Mouse (Mus musculus): ENCODE measurements around the gene Auts2.

The Auts2 gene

DNA sequence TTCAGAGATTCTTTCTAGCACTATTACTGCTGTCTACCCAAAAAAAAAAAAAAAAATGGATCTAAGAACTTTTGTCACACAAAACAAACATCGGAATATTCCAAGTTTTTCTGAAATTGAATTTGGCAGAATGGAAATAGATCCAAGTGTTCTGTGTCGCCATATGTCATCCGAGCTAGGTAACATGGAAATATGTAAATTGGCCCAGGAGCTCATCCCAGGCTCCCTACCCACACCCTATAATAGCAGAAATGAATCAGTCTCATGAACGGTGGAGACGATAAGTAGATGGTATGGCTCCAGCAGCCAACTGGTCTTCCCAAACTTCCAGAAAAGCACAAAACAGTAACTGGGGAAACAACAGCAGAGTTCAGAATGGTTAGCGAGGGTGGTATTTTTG is 577.6 kb downstream of the Auts2 start:
- DNase-seq: no peak

DNA sequence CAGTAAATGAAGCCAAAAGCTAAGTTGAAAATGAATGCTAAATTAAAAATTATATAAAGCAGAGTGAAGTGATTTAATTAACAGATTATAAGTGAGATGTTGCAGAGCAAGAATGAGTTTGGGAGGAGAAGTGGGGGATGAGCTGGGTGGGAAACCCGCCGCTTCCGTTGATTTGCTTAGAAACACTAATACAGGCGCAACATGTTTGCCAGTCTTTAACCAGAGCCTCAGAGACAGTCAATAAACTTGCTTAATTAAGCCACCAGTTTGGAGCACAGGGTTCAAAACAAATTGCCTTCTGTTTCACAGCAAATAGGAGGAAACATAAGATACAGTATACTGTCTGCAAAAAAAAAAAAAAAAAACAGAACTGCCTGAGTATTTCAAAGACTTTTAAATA is 579.6 kb downstream of the Auts2 start:
- DNase-seq: no peak

DNA sequence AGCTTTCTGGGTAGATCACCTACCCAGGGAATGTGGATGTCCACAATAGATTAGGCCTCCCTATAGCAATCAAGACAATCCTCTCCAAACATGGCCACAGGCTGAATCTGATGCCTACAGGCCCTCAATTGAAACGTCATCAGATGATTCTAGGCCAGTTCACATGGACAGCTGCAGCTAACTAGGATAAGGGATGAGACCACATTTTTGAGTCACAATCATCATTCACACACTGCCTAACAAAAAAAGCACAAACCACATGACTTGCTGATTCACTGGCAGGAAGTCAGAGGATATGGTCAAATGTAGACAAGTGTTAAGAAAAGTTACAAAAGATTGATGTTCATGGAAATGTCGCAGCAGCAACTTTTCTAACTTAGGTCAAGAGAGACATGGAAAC is 581.3 kb downstream of the Auts2 start:
- no peak for DNase-seq

DNA sequence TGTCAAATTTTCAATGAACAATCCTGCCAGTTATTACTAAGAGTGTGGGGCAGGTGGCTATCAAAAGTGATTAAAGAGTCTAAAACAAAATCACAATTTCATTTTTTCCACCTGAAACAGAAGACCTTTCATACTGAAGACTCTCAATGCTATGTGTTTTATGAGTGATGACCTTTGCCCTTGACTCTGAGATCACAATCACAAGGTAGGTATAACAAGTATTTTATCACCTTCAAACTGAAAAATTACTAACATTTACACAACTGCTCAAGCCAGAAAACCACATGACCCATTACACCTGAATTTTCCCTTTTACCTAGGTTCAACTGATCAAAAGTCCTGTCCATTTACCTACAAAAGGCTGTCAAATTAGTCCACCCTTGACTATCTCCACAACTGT is 582.7 kb downstream of the Auts2 start:
- DNase-seq: no peak

DNA sequence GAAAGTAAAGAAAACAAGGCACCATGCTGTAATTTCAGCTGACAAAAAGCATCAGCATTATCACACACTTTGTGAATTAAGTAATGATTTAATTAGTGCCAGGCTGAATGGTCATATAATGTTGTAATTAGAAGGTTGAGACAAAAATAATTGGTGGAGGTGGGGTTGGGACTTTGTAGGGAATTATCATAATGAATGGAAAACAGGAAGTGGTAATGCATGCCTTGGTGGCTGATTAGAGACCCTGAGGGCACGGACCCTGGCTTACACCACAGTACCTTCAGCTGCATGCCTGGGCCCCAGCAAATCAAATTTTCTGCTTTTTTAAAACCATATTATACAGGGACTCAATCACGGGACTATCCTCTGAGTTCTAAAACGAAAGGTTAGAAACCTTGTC is 586.1 kb downstream of the Auts2 start:
- no peak for DNase-seq

DNA sequence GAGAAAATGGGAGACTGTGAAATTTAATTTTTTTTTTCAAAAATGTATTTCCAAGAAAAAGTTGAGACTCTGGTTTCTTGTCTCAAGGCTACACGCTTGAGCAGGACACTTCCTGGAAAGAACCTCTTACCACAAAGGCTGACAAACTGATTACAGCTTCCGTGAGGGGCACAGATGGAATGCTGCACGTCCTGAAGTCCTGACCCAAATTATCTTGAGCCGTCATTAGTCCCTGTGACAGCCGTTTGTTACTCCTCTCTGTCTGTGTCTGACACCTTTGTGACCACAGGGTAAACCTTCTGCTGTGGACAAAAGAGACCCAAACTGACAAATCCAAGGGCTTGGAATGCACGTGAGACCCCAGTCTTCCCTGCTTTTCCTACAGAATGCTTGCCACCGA is 587.1 kb downstream of the Auts2 start:
- DNase-seq: no peak

DNA sequence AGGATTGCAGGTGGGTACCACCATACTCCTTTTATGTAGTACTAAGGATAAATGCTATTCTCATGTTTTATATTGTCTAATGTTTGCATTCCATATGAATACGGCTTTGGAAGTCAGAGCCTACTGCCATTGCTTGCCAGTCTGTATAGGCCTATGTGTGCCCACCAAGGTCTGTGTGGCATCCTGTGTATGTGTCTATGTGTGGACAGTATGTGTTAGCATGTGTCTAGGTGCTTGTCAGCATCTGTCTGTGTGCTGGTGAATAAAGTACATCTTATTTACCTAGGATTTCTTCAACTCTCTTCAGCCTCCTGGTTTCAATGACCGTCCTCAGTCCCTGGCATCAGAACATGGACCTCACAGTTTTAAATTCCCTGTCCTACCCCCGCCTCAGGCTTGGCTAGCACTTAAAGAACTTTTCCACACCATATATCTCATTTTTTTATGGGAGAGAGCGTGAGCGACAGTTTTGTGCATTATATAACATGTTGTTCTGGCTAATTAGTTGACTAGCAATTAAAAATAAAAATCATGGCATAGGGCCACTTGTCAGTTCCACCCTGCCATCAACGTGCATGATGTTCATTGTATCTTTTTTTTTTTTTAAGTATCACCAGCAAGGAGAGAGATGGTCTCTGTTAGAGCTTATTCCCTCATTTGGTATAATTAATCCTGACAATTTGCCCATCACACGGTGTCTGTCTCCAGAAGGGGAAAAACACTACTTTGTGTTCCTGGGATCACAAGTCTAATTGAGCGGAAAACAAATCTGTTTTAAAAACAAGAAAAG is 587.7 kb downstream of the Auts2 start:
- DNase-seq: no peak

DNA sequence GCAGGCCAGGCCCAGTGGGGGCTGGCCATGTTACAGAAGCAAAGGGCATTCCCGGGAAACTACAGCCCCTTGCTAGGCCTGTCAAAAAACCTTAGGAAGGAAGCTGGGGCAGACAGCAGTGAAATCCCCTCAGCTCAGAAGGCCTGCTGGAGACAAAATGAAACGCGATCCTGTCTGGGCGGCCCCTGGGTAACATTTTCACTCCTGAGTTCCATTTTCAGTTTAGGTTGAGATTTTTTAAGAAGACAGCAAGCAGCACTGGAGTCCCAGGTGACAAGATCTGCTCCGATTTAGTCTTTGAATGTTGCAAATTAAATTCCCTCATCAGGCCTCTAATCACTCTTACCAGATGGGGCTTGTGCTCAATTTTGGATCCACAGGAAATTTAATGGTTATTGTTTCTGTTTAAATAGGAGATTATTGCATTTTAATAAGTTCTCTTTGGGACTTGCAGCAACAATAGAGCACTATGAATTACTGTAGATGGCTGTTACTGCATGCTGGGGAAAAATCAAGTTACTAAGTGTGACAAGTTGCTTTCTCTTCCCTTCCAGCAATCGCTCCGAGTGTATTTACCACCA is 594.5 kb downstream of the Auts2 start:
- DNase-seq: no peak

DNA sequence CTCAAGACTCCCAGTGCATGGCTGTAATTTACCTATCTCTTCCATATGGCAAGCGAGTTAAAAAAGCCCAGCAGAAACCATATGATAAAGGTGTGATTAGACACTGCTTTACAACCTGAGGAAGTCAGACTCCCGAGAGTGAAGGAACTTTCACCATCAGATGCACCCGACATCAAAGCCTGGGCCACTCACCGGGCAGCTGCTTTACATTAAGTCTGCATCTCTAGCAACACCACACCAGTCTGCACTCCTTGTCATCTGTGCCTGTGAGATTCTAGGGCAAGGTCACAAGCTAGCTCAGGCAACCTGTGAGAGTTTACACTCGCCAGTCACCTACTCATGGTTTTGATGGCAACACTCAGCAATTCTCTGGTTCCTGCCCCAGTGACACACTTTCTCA is 596.3 kb downstream of the Auts2 start:
- DNase-seq: no peak

DNA sequence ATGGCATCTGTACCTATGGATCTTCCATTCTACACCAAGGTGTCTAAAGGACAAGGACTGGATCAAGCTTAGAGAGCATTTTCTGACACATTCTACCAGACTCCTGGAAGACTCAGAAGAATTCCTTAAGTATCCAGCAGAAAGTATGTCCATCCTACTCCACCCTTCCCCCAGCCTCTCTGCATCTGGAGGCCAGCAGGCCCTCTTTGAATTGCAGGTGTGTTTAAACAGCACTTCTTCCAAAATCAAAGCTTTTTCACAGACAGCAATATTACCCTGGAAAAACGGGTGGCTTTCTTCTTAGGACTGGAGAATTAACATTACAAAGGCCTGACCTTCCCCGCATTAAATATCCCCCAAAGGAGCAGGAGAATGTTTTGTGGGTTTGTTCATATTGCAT is 598.4 kb downstream of the Auts2 start:
- DNase-seq: no peak

DNA sequence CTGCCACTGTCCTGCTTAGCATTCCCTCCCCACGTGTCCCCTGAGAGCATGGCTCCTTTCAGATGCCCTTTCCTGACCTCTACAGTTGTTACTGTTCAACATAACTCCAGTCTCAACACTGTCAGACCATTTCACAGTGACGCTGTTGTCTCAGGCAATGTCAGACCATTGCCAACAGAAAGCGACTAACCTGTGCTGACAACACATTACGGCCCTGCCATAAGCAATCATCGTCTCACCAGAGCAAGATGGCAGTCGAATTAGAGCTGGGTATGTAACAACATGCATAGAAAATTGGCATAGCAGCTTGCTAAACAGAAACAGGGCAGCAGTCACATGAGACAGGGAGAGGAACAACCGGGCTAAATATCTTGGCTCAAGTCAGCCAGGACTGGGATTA is 614.4 kb downstream of the Auts2 start:
- DNase-seq: no peak

DNA sequence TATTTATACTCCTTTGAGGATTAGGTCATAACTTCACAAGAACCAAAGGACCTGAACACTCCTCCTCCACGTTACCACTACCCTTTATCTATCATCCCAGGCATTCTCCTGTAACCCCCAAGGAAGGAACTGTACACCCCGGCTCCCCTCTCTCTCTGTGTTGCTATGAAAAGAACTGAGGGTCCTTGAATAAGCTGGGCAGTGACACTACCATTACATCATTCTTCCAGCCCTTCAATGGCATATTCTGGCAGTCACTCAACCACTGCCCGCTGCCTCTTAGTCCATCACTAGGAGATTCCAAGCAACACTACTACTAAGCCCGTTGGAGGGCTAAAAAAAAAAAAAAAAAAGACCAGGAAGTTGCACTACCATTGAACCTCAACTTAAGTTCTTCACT is 620.4 kb downstream of the Auts2 start:
- no peak for DNase-seq

DNA sequence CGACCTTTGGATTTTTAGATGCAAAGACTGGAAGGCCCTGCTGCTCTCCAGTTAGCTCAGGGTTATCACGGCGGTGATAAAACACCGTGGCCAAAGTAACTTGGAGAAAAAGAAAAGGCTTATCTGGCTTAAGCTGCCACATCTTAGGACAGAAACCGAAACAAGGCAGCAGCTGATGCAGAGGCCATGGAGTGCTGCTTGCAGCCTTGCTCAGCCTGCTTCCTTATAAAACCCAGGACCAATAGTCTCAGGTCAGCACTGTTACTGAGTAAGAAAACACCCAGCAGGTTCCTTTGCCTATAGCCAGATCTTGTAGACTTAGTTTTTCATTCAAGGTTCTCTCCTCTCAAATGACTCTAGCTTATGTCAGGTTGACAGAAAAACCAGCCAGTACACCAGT is 621.0 kb downstream of the Auts2 start:
- DNase-seq: no peak

DNA sequence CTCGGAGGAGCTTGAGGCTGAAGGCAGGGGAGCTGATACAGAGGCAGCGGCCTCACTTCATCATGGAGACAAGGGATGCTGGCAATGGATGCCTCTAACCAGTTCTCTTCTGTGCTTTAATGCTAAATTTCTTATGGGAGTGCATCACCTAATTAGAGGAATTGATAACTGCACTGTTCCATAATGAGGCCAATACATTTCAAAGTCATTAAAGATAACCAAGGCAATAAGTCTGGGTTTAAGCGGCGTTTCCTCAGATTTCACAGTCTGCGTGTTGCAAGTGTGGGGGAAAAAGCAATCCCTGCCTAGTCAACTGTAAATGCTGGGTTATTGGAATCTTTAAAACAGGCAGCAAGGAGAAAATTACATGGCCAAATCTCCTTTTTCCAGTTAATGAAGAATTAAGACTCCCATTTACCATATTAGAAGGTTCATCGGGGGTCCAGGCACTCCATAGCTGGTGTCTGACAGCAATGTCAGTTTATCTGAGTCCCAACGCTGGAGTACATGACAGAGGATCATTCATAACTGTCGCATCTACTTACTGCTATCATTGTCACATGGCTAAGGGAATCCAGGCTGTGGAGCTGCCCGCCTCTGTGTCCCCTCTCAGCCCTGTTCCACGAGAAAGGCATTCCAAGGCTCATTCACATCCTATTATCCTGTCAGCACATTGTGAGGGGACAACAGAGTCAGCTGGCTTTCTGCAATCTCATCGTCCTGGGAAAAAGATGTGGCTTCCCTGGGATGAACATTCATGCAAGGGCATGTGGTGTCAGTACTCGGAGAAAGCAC is 623.0 kb downstream of the Auts2 start:
- DNase-seq: no peak

DNA sequence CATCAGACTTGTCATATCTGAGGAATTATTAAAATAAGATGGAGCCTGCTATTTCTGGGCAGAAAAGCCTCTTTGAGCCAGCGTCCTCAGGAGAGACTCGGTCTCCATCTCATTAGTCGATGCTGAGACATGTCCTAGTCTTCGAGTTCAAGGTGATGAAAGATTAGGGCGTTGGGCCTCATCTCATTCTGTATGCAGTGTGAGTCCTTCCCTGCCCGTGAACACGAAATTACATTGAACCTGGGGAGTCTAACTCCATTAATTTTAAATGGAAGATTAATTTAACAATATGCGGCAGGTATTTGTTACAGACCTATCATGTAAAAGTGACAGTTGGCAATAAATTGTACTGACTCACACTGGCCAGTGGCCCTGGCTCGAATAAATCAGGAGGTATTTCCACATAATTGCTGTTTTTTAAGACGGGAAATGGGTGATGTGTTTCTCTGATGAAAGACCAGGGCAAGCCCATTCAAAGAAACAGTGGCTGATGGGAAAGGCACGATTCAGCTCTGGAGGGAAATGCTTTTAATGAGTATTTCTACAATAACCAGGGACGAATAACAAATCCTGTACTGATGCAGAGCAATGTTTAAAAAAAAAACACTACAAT is 626.2 kb downstream of the Auts2 start:
- DNase-seq: no peak

DNA sequence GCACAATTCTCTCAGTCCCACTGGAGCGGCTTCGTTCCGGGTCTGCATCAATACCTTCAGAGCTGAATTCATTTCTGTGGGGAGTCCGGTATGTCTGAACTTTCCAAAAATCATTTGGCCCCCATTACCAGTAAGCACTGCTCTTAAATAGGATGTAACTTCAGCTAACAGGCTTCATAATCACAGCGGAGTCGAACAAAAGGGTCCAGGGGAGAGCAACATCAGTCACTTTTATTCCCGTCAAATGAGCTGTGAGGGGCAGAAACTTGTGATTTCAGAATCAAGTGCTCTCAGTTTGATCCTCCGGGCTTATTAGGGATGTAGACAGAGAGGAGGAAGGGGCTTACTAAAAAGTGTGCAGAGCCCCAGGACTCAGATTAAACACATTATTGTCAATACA is 629.6 kb downstream of the Auts2 start:
- DNase-seq: no peak

DNA sequence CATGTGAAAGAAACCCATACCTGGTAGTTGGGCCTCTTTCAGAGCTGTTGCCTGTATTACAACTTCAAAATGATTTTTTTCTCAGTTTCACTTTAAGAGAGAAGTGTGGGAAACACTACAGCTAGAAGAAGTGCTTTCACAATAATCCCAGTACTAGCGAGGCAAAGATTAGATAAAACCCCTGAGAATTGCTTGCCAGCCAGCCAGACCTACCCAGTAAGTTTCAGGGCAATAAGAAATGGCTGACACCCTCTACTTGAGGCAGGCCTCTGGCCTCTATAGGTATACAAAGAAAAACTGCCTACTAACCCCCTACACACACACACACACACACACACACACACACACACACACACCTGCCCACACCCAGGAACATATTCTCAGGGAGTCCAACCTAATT is 630.2 kb downstream of the Auts2 start:
- DNase-seq: no peak

DNA sequence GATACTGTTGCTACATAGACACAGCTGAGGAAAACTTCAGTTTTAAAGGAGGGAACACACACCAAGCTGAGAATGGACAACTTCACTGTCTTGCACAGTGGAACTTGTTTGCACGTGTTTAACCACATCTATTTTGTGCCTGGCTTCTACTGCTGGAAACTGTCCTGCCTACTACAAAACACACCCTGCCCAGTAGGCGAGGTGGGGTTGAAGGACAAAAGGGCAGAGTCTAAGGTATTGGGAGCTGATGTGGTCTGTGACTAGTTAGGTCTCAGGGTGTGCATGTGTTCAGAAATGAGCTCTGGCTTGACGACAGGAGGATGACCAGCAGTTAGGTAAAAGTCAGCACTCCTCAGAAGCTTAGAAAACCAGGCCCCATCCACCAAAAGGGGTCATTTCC is 636.8 kb downstream of the Auts2 start:
- DNase-seq: no peak

DNA sequence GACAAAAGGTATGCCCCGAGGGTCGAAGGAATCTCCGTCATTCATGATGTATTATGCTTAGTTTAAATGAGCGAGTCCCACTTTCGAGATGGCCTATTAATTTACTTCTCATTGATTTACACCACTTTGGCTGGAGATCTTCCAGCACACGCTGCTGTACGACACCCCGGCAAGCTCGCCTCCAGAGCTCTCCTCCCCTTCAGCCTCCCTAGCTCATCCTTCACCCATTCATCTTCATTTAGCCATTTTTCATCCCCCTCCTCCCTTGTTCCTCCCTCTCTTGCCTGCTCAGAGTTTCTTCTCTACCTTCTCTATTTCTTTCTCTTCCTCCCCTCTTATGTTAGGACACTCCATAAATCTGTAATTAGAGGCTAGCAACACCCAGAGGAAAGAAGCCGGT is 638.7 kb downstream of the Auts2 start:
- DNase-seq: no peak

DNA sequence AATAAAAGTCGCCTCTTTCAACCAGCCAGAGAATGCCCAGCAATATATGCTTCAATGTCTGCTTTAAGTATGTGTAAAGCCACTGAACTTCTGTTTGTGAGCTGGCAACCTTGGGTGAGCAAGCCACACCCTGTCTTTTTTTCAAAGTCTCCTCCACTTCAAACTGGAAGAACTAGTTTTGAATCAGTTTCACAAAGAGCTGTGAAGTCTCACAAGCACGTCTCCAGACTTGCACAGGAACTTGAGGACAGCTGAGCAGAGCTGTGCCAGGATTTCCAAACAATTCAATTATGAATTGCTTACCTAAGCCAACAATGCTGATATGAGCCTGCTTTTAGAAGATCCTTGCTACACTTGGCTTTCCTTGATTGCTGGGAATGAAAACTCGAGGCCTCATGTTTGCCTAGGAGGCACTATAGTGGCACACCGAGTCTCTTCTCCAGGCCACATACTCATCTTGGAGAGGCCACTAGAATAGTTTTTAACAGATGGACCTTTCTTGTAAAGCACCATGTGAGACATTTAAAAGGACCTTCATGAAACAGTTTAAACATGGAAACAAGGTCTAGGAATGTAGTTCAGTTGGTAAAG is 645.0 kb downstream of the Auts2 start:
- DNase-seq: no peak

DNA sequence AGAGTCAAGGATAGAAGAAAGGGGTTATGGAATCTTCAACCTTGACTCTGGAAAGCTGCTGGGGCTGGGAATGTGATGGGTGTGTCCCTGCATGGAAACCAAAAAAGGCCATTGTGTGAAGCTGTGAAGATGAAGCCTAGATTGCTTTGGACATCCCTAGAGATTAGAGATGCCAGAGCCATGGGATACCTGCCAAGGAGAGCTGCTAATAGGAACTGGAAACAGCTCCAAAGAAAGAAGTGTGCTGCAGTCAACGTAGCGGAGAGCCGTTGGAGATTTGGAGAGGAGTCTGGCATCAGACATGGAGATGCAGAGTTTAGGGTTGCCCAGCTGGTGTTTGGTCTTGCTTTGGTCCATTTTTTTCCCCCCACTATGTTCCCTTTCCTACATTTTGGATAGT is 656.5 kb downstream of the Auts2 start:
- no peak for DNase-seq

DNA sequence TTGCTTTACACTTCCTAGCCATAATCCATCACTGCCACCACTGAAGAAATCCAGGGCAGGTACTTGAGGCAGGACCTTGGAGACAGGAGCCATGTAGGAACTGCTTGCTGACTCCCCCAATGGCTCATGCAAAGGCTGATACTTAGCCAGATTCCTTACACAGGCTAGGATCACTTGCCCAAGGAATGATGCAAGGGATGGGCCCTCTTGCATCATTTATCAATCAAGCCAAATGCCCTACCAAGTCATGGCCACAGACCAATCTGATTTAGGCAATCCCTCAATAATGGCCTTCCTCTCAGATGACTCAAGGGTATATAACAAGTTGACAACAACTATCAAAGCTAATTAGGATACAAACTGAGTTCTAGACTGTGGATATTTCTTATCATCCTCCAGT is 666.6 kb downstream of the Auts2 start:
- no peak for DNase-seq

DNA sequence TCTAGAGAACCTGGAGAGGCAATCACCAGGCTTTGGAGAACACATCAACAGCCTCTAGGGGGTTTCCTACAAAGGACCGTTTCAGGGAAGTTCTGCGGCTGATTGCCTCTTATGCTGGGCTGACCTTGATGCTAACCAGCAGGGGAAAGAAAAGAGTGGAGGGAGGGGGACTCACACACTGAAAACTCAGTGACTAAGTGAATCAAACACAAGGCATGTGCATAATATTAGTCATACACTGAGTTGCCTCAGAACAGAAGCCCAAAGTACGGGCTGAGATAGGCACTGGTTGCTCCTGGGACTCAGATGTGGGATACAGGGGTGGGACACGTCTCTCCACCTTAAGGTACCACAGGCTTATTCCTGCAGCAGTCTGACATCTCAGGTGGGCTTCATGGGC is 667.2 kb downstream of the Auts2 start:
- no peak for DNase-seq

All from cerebellum, adult 11 months (tissue).